Mouse (Mus musculus) ES-E14 (cell line): ENCODE results near the gene Fam81a. TPM values are rescaled to one million over a fixed set of nuclear protein-coding genes. Genes with fewer than 3 reads are reported as not detected.

Experiments used
- DNase-seq: peaks from one replicate; pipeline ENCODE4 v3.0.0-alpha.2; 2013; ENCODE audit warnings: low read depth, low spot score
- H3K27ac ChIP-seq: 2 replicates; pipeline ENCODE4 v1.5.1; 2012; ENCODE audit warnings: low read depth, mild to moderate bottlenecking, low read length, moderate library complexity, mixed read lengths; ENCODE audit not compliant: poor library complexity, insufficient read depth, severe bottlenecking
- H3K36me3 ChIP-seq: 2 replicates; pipeline ENCODE4 v1.6.1; 2012; ENCODE audit warnings: mild to moderate bottlenecking, low read length, moderate library complexity, mixed read lengths; ENCODE audit not compliant: control insufficient read depth, poor library complexity, insufficient read depth, severe bottlenecking
- H3K4me1 ChIP-seq, 2 experiments: fragments of 150-350 bp in 1 of 2; sonication (generic) in 1 of 2; 2 replicates each; pipeline ENCODE4 v1.6.1; 2012; ENCODE audit warnings: low read length in 2 of 2, mild to moderate bottlenecking in 1 of 2, mixed read lengths in 1 of 2; ENCODE audit not compliant: control insufficient read depth in 2 of 2, insufficient read depth in 2 of 2, poor library complexity in 1 of 2
- H3K4me3 ChIP-seq, 2 experiments: fragments of 150-350 bp in 1 of 2; sonication (generic) in 1 of 2; 2 replicates each; pipeline ENCODE4 v1.5.1; 2012; ENCODE audit warnings: low read length in 2 of 2, low read depth in 1 of 2, mild to moderate bottlenecking in 1 of 2, mixed read lengths in 1 of 2; ENCODE audit not compliant: insufficient read depth in 1 of 2, poor library complexity in 1 of 2, severe bottlenecking in 1 of 2
- H3K9ac ChIP-seq: 2 replicates; pipeline ENCODE4 v1.6.1; 2012; ENCODE audit warnings: low read depth, mild to moderate bottlenecking, low read length, mixed read lengths; ENCODE audit not compliant: poor library complexity, insufficient read depth, severe bottlenecking
- H3K9me3 ChIP-seq: fragments of 150-350 bp; sonication (generic); 2 replicates; pipeline ENCODE4 v1.6.1; 2012; ENCODE audit warnings: low read depth, mild to moderate bottlenecking, low read length; ENCODE audit not compliant: control insufficient read depth, insufficient read depth
- CHD2 ChIP-seq: IDR thresholded peaks from 2 replicates; pipeline ENCODE4 v1.6.1; 2014; ENCODE audit warnings: mild to moderate bottlenecking, low read depth, low read length, inconsistent platforms
- HCFC1 ChIP-seq: IDR thresholded peaks from 2 replicates; pipeline ENCODE4 v1.6.1; 2012; ENCODE audit warnings: low read length, inconsistent platforms, borderline replicate concordance; ENCODE audit not compliant: insufficient read depth
- MAFK ChIP-seq: IDR thresholded peaks from 2 replicates; pipeline ENCODE4 v1.6.1; 2014; ENCODE audit warnings: mild to moderate bottlenecking, low read depth, low read length, inconsistent platforms; ENCODE audit not compliant: insufficient read depth
- ZC3H11A ChIP-seq: IDR thresholded peaks from 2 replicates; pipeline ENCODE4 v1.6.1; 2012; ENCODE audit warnings: low read depth, mild to moderate bottlenecking, inconsistent platforms, low read length, borderline replicate concordance
- ZNF384 ChIP-seq: IDR thresholded peaks from 2 replicates; pipeline ENCODE4 v1.6.1; 2012; ENCODE audit warnings: low read depth, low read length, inconsistent platforms
- in situ Hi-C, 2 experiments: fragments of 600-800 bp; cut with MboI; formaldehyde crosslinking; loops; one replicate each; pipeline ENCODE4 v1.15.1; 2025; ENCODE audit warnings: low sequenced_read_pairs in 2 of 2, inconsistent platforms in 1 of 2; ENCODE audit not compliant: unreplicated experiment in 2 of 2
- total RNA-seq: library from RNA; depleted of rRNA; stranded (reverse); fragments of 300-350 nt; gene quantifications from 2 replicates; pipeline ENCODE4 v1.2.3, GENCODE M21; 2012

The Fam81a gene
- total RNA-seq, 1 experiment = 5.7 TPM

DNA sequence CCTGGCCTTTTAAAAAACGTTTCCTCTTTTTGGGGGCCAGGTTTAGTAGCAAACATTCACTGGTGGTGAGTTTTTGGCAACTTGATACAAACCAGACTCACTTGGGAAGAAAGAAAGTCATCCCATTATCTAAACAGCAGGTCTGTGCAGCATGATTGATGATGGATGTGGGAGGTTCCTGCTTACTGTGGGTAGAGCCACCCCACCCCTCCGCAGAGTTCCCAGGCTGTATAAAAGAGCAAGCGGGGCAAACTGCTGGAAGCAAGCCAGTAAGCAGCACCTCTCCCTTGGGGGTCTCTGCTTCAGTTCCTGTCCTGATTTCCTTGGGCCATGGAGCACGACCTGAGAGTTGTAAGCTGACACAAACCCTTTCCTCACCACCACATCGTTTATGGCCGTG is 56.3 kb downstream of the Fam81a start:
- DNase-seq = no peak
- in situ Hi-C loops = no loop called here
- no peak overlapping the region for H3K4me3 ChIP-seq

DNA sequence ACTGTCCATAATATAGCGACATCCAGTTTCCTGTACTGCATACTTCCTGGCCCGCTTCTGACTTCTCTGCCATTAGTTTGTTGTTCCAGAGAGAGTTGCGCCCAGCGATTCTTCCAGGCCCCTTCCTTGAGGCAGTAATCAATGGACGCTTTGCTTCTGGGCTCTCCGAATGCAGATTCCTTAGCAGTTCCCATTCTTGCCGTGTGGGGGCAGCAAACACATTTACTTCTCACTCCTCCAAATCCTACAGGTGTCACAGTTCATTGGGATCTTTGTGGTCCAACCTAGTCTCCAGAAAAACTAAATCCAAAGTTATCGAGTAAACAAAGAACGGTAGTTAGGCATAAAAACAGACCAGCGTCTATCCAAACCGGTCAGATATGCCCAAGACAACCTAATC is 58.3 kb downstream of the Fam81a start:
- no peak overlapping the region for H3K27ac ChIP-seq
- no peak overlapping the region for H3K9ac ChIP-seq
- no peaks in the 10 kb centered on the region for H3K9me3 ChIP-seq
- DNase-seq = peak; percentile 78
- H3K4me3 ChIP-seq = no peak overlapping the region
- H3K4me1 ChIP-seq = peaks cover 3 to 30% of the 10 kb centered on the region in 2 experiments
- no peaks in the 10 kb centered on the region for H3K36me3 ChIP-seq
- no peak for TF ChIP-seq MAFK
- peak; percentile 12; the same call in 1 of the 2 replicates for TF ChIP-seq ZC3H11A
- in situ Hi-C loops = no loop called here

More for the DNA sequence above, 56.3 kb downstream of the Fam81a start:
- Histone ChIP-seq H3K36me3 (no peaks in the 10 kb centered on the region), H3K9ac (no peak overlapping the region), H3K27ac (no peak overlapping the region; the same call in 1 of the 2 replicates), H3K4me1 (peaks cover 3 to 30% of the 10 kb centered on the region in 2 experiments), H3K9me3 (no peaks in the 10 kb centered on the region)
- no peak for TF ChIP-seq CHD2
- TF ChIP-seq ZC3H11A = no peak
- TF ChIP-seq MAFK = no peak
- TF ChIP-seq HCFC1 = no peak
- no peak for TF ChIP-seq ZNF384

DNA sequence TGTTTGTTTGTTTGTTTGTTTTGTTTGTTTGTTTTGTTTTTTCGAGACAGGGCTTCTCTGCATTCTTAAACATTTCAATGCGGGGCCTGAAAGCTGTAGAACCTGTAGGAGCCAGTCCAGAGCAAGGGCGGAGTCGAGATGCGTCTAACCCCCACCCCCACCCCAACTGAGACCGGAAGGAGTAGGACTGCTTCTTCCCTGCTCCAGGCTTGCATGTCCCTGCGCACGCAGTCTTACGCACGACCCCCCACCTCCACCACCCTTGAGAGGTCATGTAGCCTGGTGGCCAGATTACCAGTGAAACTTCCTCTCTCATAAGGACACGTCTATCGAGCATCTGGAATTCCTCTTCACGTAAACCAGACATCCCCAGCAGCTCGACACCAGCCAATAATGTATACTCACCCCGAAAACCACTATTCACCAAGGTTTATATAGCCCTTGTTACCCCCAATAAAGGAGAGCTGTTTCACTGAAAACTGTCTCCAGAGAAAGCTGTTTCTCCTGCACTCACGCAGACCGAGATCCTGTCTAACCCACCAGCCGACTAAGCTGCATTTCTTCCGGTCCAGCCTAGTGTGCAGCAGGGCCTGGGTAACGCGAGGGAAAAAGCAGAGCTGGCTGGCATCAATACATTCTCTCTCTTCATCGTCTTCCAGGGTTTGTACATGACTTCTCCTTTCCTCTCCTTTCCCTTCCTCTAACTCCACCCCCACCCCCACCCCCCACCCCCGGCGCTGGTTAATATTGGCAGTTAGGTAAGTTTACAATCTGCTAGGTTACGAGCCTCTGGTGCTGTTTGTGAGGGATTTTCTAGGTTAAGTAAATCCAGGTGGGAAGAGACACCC is 59.8 kb downstream of the Fam81a start:
- H3K9me3 ChIP-seq = no peaks in the 10 kb centered on the region
- H3K9ac ChIP-seq = peak overlapping the region; percentile 63; the same call in 1 of the 2 replicates
- peak overlapping the region; percentile 23 to 55 for H3K4me3 ChIP-seq
- H3K4me1 ChIP-seq = peaks cover under 1 to 18% of the 10 kb centered on the region in 2 experiments
- H3K27ac ChIP-seq = peak overlapping the region; percentile 78; the same call in 1 of the 2 replicates
- DNase-seq = no peak
- in situ Hi-C loops = no loop called here
- TF ChIP-seq ZC3H11A (no peak), CHD2 (no peak), HCFC1 (no peak), ZNF384 (no peak), MAFK (no peak)
- H3K36me3 ChIP-seq = no peaks in the 10 kb centered on the region

DNA sequence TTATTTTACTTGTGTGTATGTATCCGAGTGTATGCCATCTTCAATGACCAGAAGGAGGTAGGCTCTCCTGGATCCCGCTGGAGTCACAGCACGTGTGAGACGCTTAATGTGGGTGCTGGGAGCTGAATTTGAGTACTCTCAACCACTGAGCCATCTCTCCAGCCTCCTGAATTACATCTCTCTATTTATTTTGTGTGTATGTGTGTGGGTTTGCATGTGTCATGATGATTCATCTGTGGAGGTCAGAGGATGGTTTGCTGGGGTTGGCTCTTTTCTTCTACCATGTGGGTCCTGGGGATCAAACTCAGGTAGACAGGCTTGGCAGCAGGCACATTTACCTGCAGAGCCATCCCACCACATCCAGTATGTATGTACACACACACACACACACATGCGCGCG is 60.6 kb downstream of the Fam81a start:
- Histone ChIP-seq H3K9me3 (no peaks in the 10 kb centered on the region), H3K27ac (no peak overlapping the region), H3K4me1 (peaks cover 5 to 15% of the 10 kb centered on the region in 2 experiments; a peak in 3 of 4 replicates), H3K9ac (no peak overlapping the region), H3K4me3 (no peak overlapping the region), H3K36me3 (no peaks in the 10 kb centered on the region)
- no peak for DNase-seq
- in situ Hi-C loops = no loop called here
- TF ChIP-seq ZC3H11A (no peak), MAFK (no peak), CHD2 (no peak), HCFC1 (no peak), ZNF384 (no peak)
